Mouse (Mus musculus) liver, embryonic 14.5 days (tissue): ENCODE results near the gene Canx.

Experiments
- CTCF ChIP-seq: IDR thresholded peaks from 2 replicates; pipeline ENCODE4 v1.5.1; 2016; ENCODE audit warnings: antibody characterized with exemption, low read depth, control low read depth
- EP300 ChIP-seq: IDR thresholded peaks from 2 replicates; pipeline ENCODE4 v1.6.1; 2016; ENCODE audit warnings: antibody characterized with exemption, low read depth

GRCm38 (mm10) chr11:50365322-50365721 lies 39.8 kb upstream of the Canx start:
- no peak for TF ChIP-seq CTCF
- TF ChIP-seq EP300, result no peak
